ENCODE assay signal across 19 mouse cellular contexts in genomic region chr10:70987396-70987795, GRCm38 (mm10).
"Had no signal": no experiment of that assay in that cellular context is flagged by ENCODE, and none has a peak within 500 bp of the region (broad histone marks: within the 10 kb centered on the region; RNA-seq: fewer than 3 reads in every experiment).

No protein-coding gene starts in this region.

- H3K4me3 ChIP-seq: midbrain, embryonic 10.5 days; midbrain, embryonic 12.5 days; myocyte; neural tube, embryonic 13.5 days; neural tube, embryonic 15.5 days had no signal

- ATAC-seq: midbrain, embryonic 16.5 days had no signal

- H3K4me1 ChIP-seq: midbrain, embryonic 10.5 days; midbrain, embryonic 12.5 days; neural tube, embryonic 13.5 days; neural tube, embryonic 15.5 days had no signal

- DNase-seq: lung, adult 18-20 months; lung, embryonic 14.5 days; lung, postnatal 10 days; lung, postnatal 4 days; midbrain, embryonic 14.5 days; retina, postnatal 1 day; right cerebral cortex, adult 18-20 months; right cerebral cortex, postnatal 25 days; right cerebral cortex, postnatal 4 days; spleen, adult 18-20 months; thymus, adult 18-20 months; thymus, postnatal 14 days; thymus, postnatal 36 days had no signal

- H3K27ac ChIP-seq: midbrain, embryonic 10.5 days; midbrain, embryonic 12.5 days; neural tube, embryonic 13.5 days; neural tube, embryonic 15.5 days had no signal

- H3K27me3 ChIP-seq: midbrain, embryonic 12.5 days; neural tube, embryonic 13.5 days; neural tube, embryonic 15.5 days had no signal
